Mouse (Mus musculus) hindbrain, postnatal 0 days (tissue): ENCODE results near the gene Mylpf. TPM values are rescaled to one million over a fixed set of nuclear protein-coding genes. Genes with fewer than 3 reads are reported as not detected.
"Not testable (repeated sequence)": the region's sequence is repeated elsewhere in the genome, so short reads cannot be mapped to it uniquely, and the experiment has no call there.

Experiments
- ATAC-seq: fragments of 200-750 bp; cut with Nextera tagmentation; 2 replicates; pipeline ENCODE4 v1.8.0; 2017; ENCODE audit warnings: mild to moderate bottlenecking, moderate TSS enrichment, moderate library complexity
- DNase-seq: peaks from one replicate; pipeline ENCODE4 v3.0.0-alpha.2; 2015; ENCODE audit warnings: low spot score
- H3K27ac ChIP-seq: fragments of 300-500 bp; sonication (generic); 2 replicates; pipeline ENCODE4 v1.5.1; 2014; ENCODE audit warnings: mild to moderate bottlenecking
- H3K27me3 ChIP-seq: fragments of 300-500 bp; sonication (generic); 2 replicates; pipeline ENCODE4 v1.6.1; 2014; ENCODE audit warnings: low read length, mixed read lengths; ENCODE audit not compliant: insufficient read depth
- H3K36me3 ChIP-seq: fragments of 300-500 bp; sonication (generic); 2 replicates; pipeline ENCODE4 v1.6.1; 2014; ENCODE audit warnings: low read length, mixed read lengths; ENCODE audit not compliant: insufficient read depth
- H3K4me1 ChIP-seq: fragments of 300-500 bp; sonication (generic); 2 replicates; pipeline ENCODE4 v1.6.1; 2014; ENCODE audit warnings: antibody characterized with exemption, low read length, mixed read lengths; ENCODE audit not compliant: insufficient read depth
- H3K4me2 ChIP-seq: fragments of 300-500 bp; sonication (generic); 2 replicates; pipeline ENCODE4 v1.6.1; 2014; ENCODE audit warnings: low read depth, mild to moderate bottlenecking, low read length, moderate library complexity, mixed read lengths
- H3K4me3 ChIP-seq: fragments of 300-500 bp; sonication (generic); 2 replicates; pipeline ENCODE4 v1.5.1; 2014; ENCODE audit warnings: low read length
- H3K9ac ChIP-seq: fragments of 300-500 bp; sonication (generic); replicated peaks from 2 replicates; pipeline ENCODE4 v1.6.1; 2014; ENCODE audit warnings: mild to moderate bottlenecking, low read length, moderate library complexity, mixed read lengths
- H3K9me3 ChIP-seq: fragments of 300-500 bp; sonication (generic); 2 replicates; pipeline ENCODE4 v1.6.1; 2016; ENCODE audit warnings: low read length, mixed read lengths
- CTCF ChIP-seq: IDR thresholded peaks from 2 replicates; pipeline ENCODE4 v1.5.1; 2016; ENCODE audit warnings: antibody characterized with exemption, control low read depth, low read depth
- WGBS: fragments of 180-500 bp; shearing (Covaris S2); extraction: QIAGEN DNeasy Blood & Tissue Kit; methylation state at CpG from one replicate; pipeline ENCODE4 v1.1.7; 2014; 5-methylcytosine and 5-hydroxymethylcytosine counted together
- polyA plus RNA-seq: library from polyadenylated mRNA; unstranded; fragments of >200 nt; fragmentation: Nextera tagmentation; extraction: Ambion mirVana; gene quantifications from 2 replicates; pipeline ENCODE4 v1.2.1, GENCODE M21; 2015
- total RNA-seq: library from RNA; depleted of rRNA; stranded (reverse); fragments of >200 nt; gene quantifications from 2 replicates; pipeline ENCODE4 v1.2.3, GENCODE M21; 2014

Mylpf gene
- total and polyA plus RNA-seq, 2 experiments from 2014 or later: 3.0 TPM; not detected in 1

DNA sequence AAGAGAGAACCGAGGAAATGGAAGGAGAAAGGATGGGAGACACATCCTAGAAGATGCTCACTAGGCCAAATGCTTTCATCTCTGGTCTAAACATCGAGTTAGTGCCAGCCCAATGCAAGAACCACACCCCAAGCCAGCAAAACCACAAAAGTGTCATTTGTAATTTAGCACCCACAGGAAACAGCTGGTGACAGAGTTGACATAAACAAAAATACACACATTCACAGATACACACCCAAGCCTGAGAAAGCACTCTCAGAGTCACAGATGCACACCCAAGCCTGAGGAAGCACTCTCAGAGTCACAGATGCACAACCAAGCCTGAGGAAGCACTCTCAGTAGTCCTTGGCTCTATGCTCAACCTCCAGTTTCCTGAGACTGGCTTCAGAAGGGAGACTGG is 27.9 kb upstream of the Mylpf start:
- Histone ChIP-seq H3K27me3 (no peaks in the 10 kb centered on the region), H3K9ac (no peak overlapping the region), H3K4me1 (no peaks in the 10 kb centered on the region), H3K4me3 (no peak overlapping the region), H3K36me3 (no peaks in the 10 kb centered on the region), H3K4me2 (no peak overlapping the region), H3K9me3 (no peaks in the 10 kb centered on the region), H3K27ac (no peak overlapping the region)
- DNase-seq: no peak
- no peak for TF ChIP-seq CTCF
- ATAC-seq: no peak
- 70% methylated on average over 2 of the region's 2 CpGs for WGBS

DNA sequence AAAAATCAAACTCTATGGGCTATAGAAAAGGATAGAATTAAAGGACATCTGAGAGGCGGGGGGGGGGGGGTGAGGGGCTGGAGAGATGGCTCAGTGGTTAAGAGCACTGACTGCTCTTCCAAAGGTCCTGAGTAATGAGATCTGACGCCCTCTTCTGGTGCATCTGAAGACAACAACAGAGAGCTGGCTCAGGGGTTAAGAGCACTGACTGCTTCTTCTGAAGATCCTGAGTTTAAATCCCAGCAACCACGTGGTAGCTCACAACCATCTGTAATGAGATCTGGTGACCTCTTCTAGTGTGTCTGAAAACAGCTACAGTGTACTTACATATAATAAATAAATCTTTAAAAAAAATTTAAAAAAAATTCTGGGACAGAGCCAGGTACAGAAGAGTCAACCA is 27.0 kb upstream of the Mylpf start:
- not testable (repeated sequence) for DNase-seq, H3K9ac ChIP-seq, H3K9me3 ChIP-seq, H3K4me3 ChIP-seq, H3K4me1 ChIP-seq, H3K4me2 ChIP-seq, H3K36me3 ChIP-seq, H3K27ac ChIP-seq, ATAC-seq, H3K27me3 ChIP-seq
- 29% methylated on average over 3 of the region's 3 CpGs for WGBS

DNA sequence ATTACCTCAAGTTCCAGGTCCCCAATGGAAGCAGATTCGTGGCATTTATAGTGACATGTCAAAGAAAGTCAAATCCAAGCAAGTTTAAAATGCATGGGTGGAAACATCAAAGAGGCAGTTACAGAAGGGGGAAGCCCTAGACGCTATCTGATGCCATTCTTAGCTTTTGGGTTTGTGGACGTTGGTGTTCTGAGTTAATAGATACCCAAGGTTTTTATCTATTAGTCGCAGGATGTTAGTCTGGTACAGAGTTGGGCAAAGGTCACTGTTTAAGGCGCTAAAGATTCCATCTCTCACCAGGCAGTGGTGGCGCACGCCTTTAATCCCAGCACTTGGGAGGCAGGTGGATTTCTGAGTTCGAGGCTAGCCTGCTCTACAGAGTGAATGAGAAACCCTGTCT is 25.3 kb upstream of the Mylpf start:
- no peaks in the 10 kb centered on the region for H3K27me3 ChIP-seq
- H3K36me3 ChIP-seq: no peaks in the 10 kb centered on the region
- no peaks in the 10 kb centered on the region for H3K4me1 ChIP-seq
- ATAC-seq (no peak), DNase-seq (no peak)
- no peak overlapping the region for H3K27ac ChIP-seq
- H3K4me3 ChIP-seq: no peak overlapping the region
- 79% methylated on average over 8 of the region's 8 CpGs for WGBS
- H3K4me2 ChIP-seq: no peak overlapping the region
- no peak overlapping the region for H3K9ac ChIP-seq
- no peak for TF ChIP-seq CTCF
- H3K9me3 ChIP-seq: no peaks in the 10 kb centered on the region

DNA sequence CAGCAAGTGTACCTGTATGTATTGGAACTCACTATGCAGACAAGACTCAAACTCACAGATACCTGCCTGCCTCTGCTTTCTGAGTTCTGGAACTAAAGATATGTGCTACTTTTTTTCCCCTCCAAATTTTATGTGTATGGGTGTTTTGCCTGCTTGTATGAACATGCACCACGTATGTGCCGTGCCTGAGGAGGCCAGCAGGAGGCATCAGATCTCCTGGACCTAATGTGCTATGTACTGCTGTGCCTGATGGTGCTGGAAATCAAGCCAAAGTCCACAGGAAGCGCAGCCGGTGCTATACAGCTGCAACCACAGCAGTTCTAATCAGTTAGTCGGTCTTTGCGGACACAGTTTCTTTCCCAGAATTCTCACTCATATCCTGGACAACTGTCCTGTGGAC is 24.9 kb upstream of the Mylpf start:
- peak; percentile 37 for TF ChIP-seq CTCF
- Histone ChIP-seq H3K4me2 (no peak overlapping the region), H3K9me3 (no peaks in the 10 kb centered on the region), H3K27ac (no peak overlapping the region), H3K9ac (no peak overlapping the region), H3K27me3 (no peaks in the 10 kb centered on the region), H3K4me1 (no peaks in the 10 kb centered on the region), H3K4me3 (no peak overlapping the region), H3K36me3 (no peaks in the 10 kb centered on the region)
- DNase-seq (no peak), ATAC-seq (no peak)
- 81% methylated on average over 6 of the region's 6 CpGs for WGBS

DNA sequence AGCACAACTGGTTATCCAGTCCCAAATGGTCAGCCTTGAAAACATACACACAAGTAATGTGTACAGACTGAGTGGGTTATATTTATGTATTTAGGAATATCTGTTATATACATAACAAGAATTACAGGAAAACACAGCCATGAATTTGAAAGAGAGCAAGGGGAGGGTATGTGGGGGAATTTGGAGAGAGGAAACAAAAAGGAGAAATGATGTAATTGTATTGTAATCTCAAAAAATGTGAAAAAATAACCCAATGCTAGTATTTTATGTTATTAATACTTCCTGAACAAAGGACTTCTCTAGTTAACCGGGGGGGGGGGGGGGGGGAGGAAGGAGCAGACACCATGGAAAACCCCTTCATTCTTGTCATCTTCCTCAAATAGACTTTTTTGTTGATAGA is 24.0 kb upstream of the Mylpf start:
- Histone ChIP-seq H3K9ac (no peak overlapping the region), H3K4me1 (no peaks in the 10 kb centered on the region), H3K4me2 (no peak overlapping the region), H3K27me3 (no peaks in the 10 kb centered on the region), H3K4me3 (no peak overlapping the region), H3K9me3 (no peaks in the 10 kb centered on the region), H3K36me3 (no peaks in the 10 kb centered on the region), H3K27ac (no peak overlapping the region)
- DNase-seq (no peak), ATAC-seq (no peak)
- WGBS: 47% methylated on average over 1 of the region's 1 CpGs
- no peak for TF ChIP-seq CTCF

DNA sequence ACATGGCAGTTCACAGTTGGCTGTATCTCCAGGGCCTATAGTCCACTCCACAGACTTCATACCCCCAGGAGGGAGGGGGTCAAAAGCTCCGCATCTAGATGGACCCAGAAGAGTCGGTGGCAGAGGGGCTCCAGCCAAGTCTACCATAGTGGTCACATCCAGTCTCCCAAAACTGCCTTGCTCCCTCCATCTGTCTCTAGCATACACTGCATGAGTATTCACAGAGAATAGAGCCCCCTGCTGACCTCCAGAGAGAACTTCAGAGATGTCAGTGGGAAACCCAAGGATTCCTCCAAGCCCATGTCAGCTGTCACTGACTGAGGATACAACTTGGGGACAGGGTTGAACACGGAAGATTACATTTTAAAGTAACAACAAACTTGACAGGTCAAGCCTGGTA is 23.1 kb upstream of the Mylpf start:
- WGBS: 58% methylated on average over 3 of the region's 3 CpGs
- Histone ChIP-seq H3K4me2 (no peak overlapping the region), H3K9me3 (no peaks in the 10 kb centered on the region), H3K9ac (no peak overlapping the region), H3K27me3 (no peaks in the 10 kb centered on the region), H3K4me1 (no peaks in the 10 kb centered on the region), H3K36me3 (no peaks in the 10 kb centered on the region), H3K4me3 (no peak overlapping the region), H3K27ac (no peak overlapping the region)
- TF ChIP-seq CTCF: peak; percentile 58
- peak; percentile 47 for DNase-seq
- ATAC-seq: peak; percentile 43; the same call in 1 of the 2 replicates

DNA sequence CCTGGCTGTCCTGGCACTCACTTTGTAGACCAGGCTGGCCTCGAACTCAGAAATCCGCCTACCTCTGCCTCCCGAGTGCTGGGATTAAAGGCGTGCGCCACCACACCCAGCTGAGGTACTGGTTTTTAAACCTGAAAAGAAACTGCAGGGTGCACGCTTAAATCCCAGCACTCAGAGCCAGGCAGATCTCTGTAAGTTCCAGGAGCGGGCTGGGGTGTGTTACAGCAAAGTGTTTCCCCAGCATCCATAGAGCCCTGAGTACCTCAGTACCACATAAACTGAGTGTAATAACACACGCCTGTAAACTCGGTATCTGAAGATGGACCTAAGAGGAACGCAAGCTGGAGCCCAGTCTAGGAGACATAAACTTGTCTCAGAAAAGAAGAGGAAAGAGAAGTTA is 21.3 kb upstream of the Mylpf start:
- Histone ChIP-seq H3K27ac (no peak overlapping the region), H3K4me2 (no peak overlapping the region), H3K27me3 (no peaks in the 10 kb centered on the region), H3K9ac (no peak overlapping the region), H3K9me3 (no peaks in the 10 kb centered on the region), H3K4me1 (no peaks in the 10 kb centered on the region), H3K4me3 (no peak overlapping the region), H3K36me3 (peaks cover 2% of the 10 kb centered on the region; the same call in 1 of the 2 replicates)
- ATAC-seq (no peak), DNase-seq (no peak)
- 70% methylated on average over 10 of the region's 10 CpGs for WGBS
- TF ChIP-seq CTCF: no peak
